Comparison of ENCODE assay signal across 9 mouse cellular contexts in genomic region chr11:65268310-65268709, GRCm38 (mm10). TPM values are rescaled to one million over a fixed set of nuclear protein-coding genes. Genes with fewer than 3 reads are reported as not detected.
DNase-seq lines count a peak whose midpoint lies in the region; ATAC-seq lines count a peak whose summit lies in the region.
"Had no signal": no experiment of that assay in that cellular context is flagged by ENCODE, and none has a peak within 500 bp of the region (broad histone marks: within the 10 kb centered on the region; RNA-seq: fewer than 3 reads in every experiment).

No protein-coding gene starts in this region.

- no peaks in the 10 kb centered on the region for H3K9me3 ChIP-seq in forebrain, embryonic 14.5 days (replicated peaks; ENCODE audit: control insufficient read depth, low read length)
- no peaks in the 10 kb centered on the region for H3K9me3 ChIP-seq in forebrain, embryonic 10.5 days
- H3K9me3 ChIP-seq in neural tube, embryonic 15.5 days (replicated peaks), result no peaks in the 10 kb centered on the region
- H3K9me3 ChIP-seq in forebrain, embryonic 11.5 days (ENCODE audit: control insufficient read depth, low read length), result no peaks in the 10 kb centered on the region
- H3K9me3 ChIP-seq: limb, embryonic 15.5 days had no signal

- no peak overlapping the region for H3K4me2 ChIP-seq in forebrain, embryonic 14.5 days (ENCODE audit: low read length)
- H3K4me2 ChIP-seq in neural tube, embryonic 15.5 days, result no peak overlapping the region
- no peak overlapping the region for H3K4me2 ChIP-seq in forebrain, embryonic 11.5 days (ENCODE audit: low read depth, low read length, severe bottlenecking)
- H3K4me2 ChIP-seq: limb, embryonic 15.5 days had no signal

- H3K27me3 ChIP-seq in forebrain, embryonic 14.5 days (replicated peaks; ENCODE audit: control insufficient read depth, insufficient read depth, low read length), result peaks cover 5% of the 10 kb centered on the region
- peaks cover 43% of the 10 kb centered on the region for H3K27me3 ChIP-seq in forebrain, embryonic 10.5 days (ENCODE audit: poor library complexity, severe bottlenecking)
- H3K27me3 ChIP-seq in neural tube, embryonic 15.5 days (replicated peaks), result peaks cover 32% of the 10 kb centered on the region; the same call in 1 of the 2 replicates
- no peaks in the 10 kb centered on the region; the same call in 1 of the 2 replicates for H3K27me3 ChIP-seq in forebrain, embryonic 11.5 days (ENCODE audit: control insufficient read depth, insufficient read depth, low read length)

- no peak for ATAC-seq in forebrain, embryonic 14.5 days
- no peak for ATAC-seq in neural tube, embryonic 15.5 days (ENCODE audit: low FRiP score)
- ATAC-seq in forebrain, embryonic 11.5 days (replicated peaks; ENCODE audit: low FRiP score), result no peak

- 52% methylated on average over 4 of the region's 4 CpGs for WGBS in forebrain, embryonic 14.5 days
- WGBS in forebrain, embryonic 10.5 days, result 71% methylated on average over 4 of the region's 4 CpGs
- 63% methylated on average over 4 of the region's 4 CpGs for WGBS in neural tube, embryonic 15.5 days
- WGBS in forebrain, embryonic 11.5 days, result 64% methylated on average over 4 of the region's 4 CpGs

- peak; percentile 60 for DNase-seq in forebrain, embryonic 14.5 days (ENCODE audit: low spot score)
- no peak for DNase-seq in forebrain, embryonic 10.5 days (ENCODE audit: extremely low spot score, low spot score)
- peak; percentile 47 for DNase-seq in right cerebral cortex, adult 2 months (ENCODE audit: low spot score in 2 of 2)
- no peak for DNase-seq in right cerebral cortex, postnatal 36 days (ENCODE audit: low spot score in 2 of 2)
- peak; percentile 30 for DNase-seq in kidney, postnatal 14 days
- no peak for DNase-seq in forebrain, embryonic 11.5 days (ENCODE audit: low spot score)
- no peak for DNase-seq in testis, postnatal 10 days (ENCODE audit: low spot score)

- no peak overlapping the region for H3K4me3 ChIP-seq in forebrain, embryonic 14.5 days (ENCODE audit: low read depth, low read length)
- H3K4me3 ChIP-seq in forebrain, embryonic 10.5 days, result no peak overlapping the region
- no peak overlapping the region for H3K4me3 ChIP-seq in neural tube, embryonic 15.5 days (replicated peaks)
- no peak overlapping the region for H3K4me3 ChIP-seq in forebrain, embryonic 11.5 days (ENCODE audit: low read depth, low read length)
- H3K4me3 ChIP-seq: limb, embryonic 15.5 days had no signal

- peaks cover 7% of the 10 kb centered on the region; the same call in 1 of the 2 replicates for H3K4me1 ChIP-seq in forebrain, embryonic 14.5 days (ENCODE audit: control insufficient read depth, insufficient read depth, low read length)
- peaks cover 18% of the 10 kb centered on the region for H3K4me1 ChIP-seq in forebrain, embryonic 10.5 days
- peaks cover 19% of the 10 kb centered on the region for H3K4me1 ChIP-seq in neural tube, embryonic 15.5 days
- H3K4me1 ChIP-seq in forebrain, embryonic 11.5 days (replicated peaks; ENCODE audit: control insufficient read depth, insufficient read depth, low read length), result 0 out of 2 replicates have a peak, but pooled peaks cover 2% of the 10 kb centered on the region

- no peak overlapping the region for H3K9ac ChIP-seq in forebrain, embryonic 14.5 days (ENCODE audit: low read length)
- H3K9ac ChIP-seq in neural tube, embryonic 15.5 days (replicated peaks), result no peak overlapping the region
- no peak overlapping the region for H3K9ac ChIP-seq in forebrain, embryonic 11.5 days (ENCODE audit: low read length)
- H3K9ac ChIP-seq: limb, embryonic 15.5 days had no signal

- H3K36me3 ChIP-seq in forebrain, embryonic 14.5 days (ENCODE audit: control insufficient read depth, insufficient read depth, low read length), result no peaks in the 10 kb centered on the region
- no peaks in the 10 kb centered on the region for H3K36me3 ChIP-seq in forebrain, embryonic 10.5 days (replicated peaks)
- H3K36me3 ChIP-seq in neural tube, embryonic 15.5 days, result no peaks in the 10 kb centered on the region
- no peaks in the 10 kb centered on the region for H3K36me3 ChIP-seq in forebrain, embryonic 11.5 days (ENCODE audit: control insufficient read depth, insufficient read depth, low read length)
- H3K36me3 ChIP-seq: limb, embryonic 15.5 days had no signal

- no peak overlapping the region for H3K27ac ChIP-seq in forebrain, embryonic 14.5 days (ENCODE audit: low read depth, low read length)
- H3K27ac ChIP-seq in forebrain, embryonic 10.5 days, result no peak overlapping the region
- no peak overlapping the region for H3K27ac ChIP-seq in neural tube, embryonic 15.5 days (replicated peaks)
- no peak overlapping the region for H3K27ac ChIP-seq in forebrain, embryonic 11.5 days (ENCODE audit: low read depth, low read length)
- H3K27ac ChIP-seq: limb, embryonic 15.5 days had no signal

RNA-seq across cellular contexts. Expression of gene Myocd, which starts 1.5 kb away (rescaled TPM):
- polyA plus RNA-seq in forebrain, embryonic 14.5 days (2014; fragmentation: Nextera tagmentation; extraction: Ambion mirVana), result 0.33 TPM in 1 of 2 replicates, not detected in the other
- polyA plus RNA-seq in forebrain, embryonic 10.5 days (2016; fragmentation: Nextera tagmentation; extraction: Ambion mirVana), result 0.36 and 0.55 TPM in 2 replicates
- polyA plus RNA-seq in neural tube, embryonic 15.5 days (2015; fragmentation: Nextera tagmentation; extraction: Ambion mirVana), result 0.61 and 4.4 TPM in 2 replicates
- 1.2 TPM in 2 replicates for polyA plus RNA-seq in forebrain, embryonic 11.5 days (2014; fragmentation: Nextera tagmentation; extraction: Ambion mirVana)

Comparison
In these comparisons a context has a peak if more than half of its experiments do, and no peak if none do; other contexts are left out.
1. DNase-seq: peak in forebrain, embryonic 14.5 days (single experiment), right cerebral cortex, adult 2 months (2 of 2) and kidney, postnatal 14 days (single experiment); none in forebrain, embryonic 10.5 days (single experiment), right cerebral cortex, postnatal 36 days (0 of 2), forebrain, embryonic 11.5 days (single experiment) and testis, postnatal 10 days (single experiment).